Mouse (Mus musculus) urinary bladder, postnatal 10 days (tissue): ENCODE results near the gene Umps.

ENCODE experiments used
- DNase-seq: peaks from one replicate; pipeline ENCODE4 v3.0.0; 2022; ENCODE audit warnings: low spot score

Umps gene

DNA sequence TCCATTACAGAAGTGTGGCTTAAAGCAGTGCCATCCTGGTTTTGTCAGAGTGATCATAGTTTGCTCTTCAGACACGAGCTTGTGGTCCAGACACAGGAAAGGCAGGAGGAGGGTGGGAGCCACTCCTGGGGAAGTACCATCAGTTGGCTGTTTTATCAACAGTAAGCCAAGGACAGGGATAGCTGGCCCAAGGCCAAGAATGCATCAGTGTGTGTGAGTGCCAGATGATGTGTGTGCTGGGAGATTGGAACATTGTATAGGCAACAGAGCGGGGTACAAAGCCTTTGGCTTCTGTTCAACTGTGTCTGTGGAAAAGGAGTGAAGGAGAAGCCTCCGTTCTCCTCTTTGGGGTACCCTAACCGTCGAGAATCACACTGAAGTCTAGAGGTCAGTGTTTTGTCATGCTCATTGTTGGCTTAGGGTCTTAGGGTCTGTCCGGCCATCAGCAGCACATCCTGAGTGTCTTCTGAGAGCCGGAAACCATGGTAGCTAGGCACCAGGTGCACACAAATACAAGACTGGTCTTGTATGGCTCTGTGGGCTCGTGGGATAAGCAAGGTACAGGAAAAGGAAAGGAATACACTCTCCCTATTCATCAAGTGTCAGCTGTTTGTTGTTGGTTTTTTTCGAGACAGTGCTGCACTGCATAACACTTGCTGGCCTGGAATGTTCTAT is 37.9 kb downstream of the Umps start:
- no peak for DNase-seq

DNA sequence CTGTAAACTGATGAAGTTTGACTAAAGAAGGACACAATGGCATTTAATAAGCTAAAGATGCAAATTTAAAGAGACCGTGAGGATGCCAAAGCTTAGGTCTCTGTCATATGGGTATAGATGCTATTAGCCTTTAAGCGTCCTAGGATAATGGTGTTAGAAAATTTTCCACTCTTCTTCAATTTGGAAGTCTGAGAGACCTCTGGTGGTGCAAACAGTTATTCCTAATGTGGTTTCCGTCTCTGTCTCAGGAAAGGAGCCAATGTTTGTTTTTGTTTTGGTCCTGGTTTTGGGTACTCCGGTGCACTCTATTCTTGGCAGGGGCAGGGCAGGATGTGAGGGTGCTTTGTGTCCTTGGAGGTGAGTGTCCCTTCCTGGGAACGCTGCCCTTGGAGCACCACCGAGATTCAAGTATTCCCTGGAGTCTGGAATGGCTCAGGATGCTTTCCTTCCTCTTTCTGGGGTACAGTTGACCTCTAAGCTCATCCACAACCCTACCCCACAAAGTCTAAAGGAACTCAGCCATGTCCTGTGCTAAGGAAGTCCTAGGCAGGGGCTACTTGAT is 39.5 kb downstream of the Umps start:
- no peak for DNase-seq

DNA sequence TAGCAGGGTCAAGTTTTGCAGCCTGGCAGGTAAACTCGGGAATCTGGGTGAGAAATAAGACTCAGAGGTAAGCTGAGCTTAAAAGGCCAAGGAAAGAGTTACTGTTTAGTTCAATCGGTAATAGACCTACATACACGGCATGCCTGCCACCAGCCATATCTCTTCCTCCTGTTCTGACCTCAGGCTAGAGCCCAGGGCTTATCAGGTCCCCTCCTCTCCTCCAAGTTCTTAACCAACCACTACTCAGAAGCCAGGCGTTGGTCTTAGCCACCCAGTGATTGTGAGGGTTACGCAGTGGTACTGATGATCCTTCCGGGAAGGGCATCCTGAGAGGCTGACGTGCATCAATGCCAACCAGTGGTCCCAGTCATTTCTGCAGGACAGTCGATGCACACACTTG is 43.1 kb downstream of the Umps start:
- DNase-seq, result no peak

DNA sequence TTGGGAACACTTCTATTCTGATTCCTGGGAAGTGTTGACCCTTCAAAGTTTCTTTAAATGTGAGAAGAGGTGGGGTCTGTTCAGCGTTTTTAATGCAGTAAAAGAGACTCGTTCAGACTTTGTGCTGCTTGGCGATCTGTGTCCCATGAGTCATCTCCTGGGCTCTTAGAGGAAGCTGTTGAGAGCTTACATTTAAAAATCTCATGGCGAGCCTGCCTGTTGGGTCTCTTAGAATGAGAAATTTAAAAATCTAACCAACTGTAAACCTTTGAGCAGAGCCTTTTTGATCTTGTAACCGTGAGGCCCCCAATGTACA is 43.9 kb downstream of the Umps start:
- DNase-seq, result no peak

DNA sequence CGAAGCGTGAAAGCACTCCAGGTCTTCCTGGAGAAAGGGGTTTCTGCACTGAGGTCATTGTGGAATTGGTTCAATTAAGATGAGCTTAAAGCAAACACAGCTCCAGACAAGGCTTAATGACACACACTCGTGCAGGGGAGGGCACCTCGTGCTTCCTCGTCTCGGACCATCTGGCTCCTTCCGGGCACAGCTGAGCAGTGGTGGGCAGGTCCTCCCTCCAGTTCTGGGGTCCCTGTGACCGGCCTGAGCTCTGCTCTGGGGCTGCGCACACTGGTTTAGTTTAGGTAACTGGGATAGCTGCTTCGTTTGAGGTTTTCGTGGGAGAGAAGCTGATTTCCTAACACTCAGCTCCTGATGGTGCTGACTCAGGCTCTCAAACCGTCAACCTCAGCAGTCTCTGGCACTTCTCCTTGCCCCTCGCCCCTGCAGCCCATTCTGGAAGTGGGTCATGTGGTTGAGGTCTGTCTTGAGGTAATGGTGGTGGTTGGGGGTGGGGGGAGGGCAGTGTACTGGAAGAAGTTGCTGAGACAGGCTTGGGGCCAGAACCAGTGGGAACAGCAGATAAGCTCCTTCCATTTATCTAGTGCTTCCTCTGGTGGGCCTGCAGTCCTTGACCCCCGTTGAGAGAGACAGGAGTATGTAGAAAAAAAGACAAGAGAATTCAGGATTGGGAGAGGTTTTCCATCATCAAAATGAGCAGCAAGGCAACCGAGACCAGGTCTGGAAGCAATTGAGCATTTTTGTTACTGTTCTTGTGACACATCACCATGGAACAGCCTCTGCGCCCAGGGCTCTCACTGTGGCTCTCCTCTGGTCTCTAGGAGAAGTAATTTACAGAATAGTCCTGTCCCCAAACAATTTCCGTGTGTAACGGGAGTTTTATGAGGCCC is 44.5 kb downstream of the Umps start:
- DNase-seq, result no peak

DNA sequence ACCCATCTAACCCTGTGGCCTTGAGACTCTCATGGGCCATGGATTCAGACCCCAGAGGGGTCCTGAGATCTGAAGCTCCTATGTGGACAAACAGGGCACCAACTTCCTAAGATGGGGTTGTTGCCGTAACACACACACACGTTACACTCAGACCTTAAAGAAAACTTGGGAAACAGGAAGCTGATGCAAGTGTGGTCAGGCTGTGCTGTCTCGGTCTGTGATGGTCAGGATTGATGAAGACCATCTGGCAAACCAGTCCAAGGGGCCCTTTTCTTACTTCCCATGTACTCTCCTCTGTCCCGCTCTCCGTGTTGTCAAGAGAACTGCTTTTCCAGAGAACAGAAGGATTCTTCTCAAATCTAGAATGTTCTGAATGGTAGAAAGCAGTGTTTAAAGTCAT is 45.3 kb downstream of the Umps start:
- no peak for DNase-seq

DNA sequence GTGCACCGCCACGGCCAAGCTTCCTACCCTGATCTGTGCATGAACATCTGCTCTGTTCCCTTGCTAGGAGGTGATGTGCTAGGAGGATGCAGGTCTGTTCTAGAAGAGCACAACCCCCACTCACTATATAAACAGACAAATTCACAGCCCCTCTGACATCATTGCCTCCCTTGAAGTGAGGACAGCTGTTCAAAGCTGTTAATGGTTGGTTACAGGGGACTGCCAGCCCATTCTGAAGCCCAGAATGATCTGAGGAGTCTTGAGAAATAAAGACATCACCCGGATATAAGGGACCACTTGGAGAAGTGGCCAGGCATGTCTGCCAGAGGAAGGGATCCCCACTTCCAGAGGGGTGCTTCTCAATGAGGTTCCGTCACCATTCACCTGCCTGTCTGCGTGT is 48.9 kb downstream of the Umps start:
- no peak for DNase-seq

DNA sequence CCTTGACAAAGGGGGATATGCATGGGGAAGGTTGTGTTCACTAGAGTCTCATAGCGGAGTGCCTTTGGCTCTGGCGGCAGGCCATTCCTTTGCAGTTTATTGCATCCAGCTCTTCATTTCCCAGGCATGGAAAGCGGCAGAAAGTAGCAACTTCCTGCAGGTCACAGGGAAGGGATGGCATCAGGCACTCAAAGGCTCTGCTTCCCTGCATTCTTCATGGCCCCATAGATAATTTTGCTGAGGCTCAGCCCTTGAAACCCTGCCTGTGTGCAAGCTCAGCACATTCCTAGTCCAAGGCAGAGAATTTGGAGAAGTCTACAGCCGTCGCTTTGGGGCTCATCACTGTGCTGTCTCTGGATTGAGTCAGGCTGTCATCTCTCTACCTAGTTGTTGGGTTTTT is 49.4 kb downstream of the Umps start:
- DNase-seq, result no peak

DNA sequence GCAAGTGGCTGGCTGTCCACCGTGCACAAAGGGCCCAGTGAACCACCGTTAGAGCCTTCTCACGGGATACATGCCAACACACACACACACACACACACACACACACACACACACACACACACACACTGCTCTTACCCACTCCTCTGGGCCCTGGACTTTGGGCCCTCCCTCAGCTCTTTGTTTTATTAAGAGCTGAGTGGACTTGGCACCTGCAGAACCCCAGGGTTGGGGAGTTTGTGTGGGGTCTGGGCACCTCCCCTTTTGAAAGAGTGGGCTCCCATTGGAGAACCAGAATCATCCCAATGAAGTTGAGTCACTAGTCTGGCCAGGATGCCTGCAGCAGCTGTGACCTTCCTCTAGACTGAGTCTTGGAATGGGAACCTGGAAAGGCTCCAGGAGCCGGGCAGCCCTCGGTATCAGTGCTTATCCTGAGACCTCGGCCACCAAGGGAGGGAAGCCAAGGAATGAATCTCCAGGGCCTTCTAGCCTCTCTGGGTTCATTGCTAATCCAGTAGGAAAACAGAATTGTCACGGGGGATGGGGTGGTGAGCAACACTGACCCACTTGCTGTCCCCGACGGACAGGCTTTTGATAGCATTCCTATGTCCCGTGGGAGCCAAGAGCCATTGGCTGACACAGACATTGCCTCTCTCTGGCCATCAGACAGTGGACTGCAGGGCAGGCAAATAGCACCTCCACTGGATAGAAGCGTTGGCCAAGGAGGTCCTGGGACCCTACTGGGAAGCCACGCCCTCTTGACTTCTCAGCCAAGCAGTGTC is 50.2 kb downstream of the Umps start:
- DNase-seq, result no peak

DNA sequence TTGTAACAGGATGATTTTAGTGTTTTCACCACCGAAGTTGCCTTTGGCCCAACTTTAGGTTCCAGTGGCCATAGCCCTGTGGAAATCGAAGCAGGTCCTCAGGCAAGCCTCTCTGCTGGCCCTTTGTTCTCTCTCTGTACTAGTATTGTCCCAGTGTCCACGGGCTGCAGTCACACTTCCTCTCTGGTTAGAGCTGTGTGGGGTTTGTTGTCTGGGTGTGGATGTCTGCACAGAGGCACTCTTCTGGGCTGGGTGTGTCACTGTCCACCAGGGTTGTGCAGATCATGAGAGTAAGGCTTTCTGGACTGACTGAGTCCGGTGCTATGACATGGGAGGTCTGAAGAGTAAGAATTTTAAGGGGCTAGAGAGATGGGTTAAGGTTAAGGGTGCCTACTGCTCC is 51.8 kb downstream of the Umps start:
- no peak for DNase-seq

DNA sequence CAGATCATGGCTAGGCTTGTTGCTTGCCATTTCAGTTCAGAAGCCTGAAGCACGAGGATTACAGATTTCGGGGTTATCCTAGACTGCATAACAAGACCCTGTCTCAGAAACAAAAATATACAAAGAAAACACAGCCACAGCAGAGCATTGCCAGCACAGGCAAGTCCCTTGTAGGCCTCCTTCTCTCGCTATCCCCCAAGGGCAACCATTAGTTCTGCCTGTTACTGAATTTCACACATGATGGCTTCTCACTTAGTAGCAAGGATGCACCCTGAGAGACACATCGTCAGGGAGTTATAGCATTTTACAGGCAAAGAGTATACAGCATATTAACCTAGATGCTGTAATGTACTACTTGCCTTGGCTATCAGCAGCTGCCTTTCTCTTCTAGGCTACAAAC is 58.6 kb downstream of the Umps start:
- no peak for DNase-seq
